Mouse (Mus musculus): ENCODE data around the gene Safb2. TPM values are rescaled to one million over a fixed set of nuclear protein-coding genes. Genes with fewer than 3 reads are reported as not detected.

The Safb2 gene
- polyA plus RNA-seq, 1 experiment, result 110 TPM

- no peak overlapping the region for H3K27ac ChIP-seq (ENCODE audit: insufficient read depth, low read depth, low read length)
- WGBS, result 20% methylated on average over 3 of the region's 3 CpGs
- no peak overlapping the region for H3K4me3 ChIP-seq (ENCODE audit: low read depth, low read length)
- TF ChIP-seq POLR2A (IDR thresholded peaks at IDR 0.05; ENCODE audit: low read depth, low read length) (no peak), CTCF (IDR thresholded peaks at IDR 0.05; ENCODE audit: extremely low read depth, insufficient read length, insufficient replicate concordance, low read depth, low read length) (peak; percentile 91; the same call in 1 of the 2 replicates)
- H3K36me3 ChIP-seq (ENCODE audit: control insufficient read depth, insufficient read depth, low read length), result peaks cover 26% of the 10 kb centered on the region
- H3K4me1 ChIP-seq (ENCODE audit: control insufficient read depth, insufficient read depth, insufficient read length, low read length), result peaks cover 11% of the 10 kb centered on the region
- H3K27me3 ChIP-seq (ENCODE audit: control insufficient read depth, insufficient read depth, low read length), result no peaks in the 10 kb centered on the region
Measured at GRCm38 (mm10) chr17:56558448-56558847, 25.9 kb downstream of the Safb2 start.

GRCm38 (mm10) chr17:56554122-56554551 lies 30.2 kb downstream of the Safb2 start, which contains the start of gene Gm20219:
Gm20219 (minus strand) TSS chr17:56554387.
- Histone ChIP-seq H3K36me3 (ENCODE audit: control insufficient read depth, insufficient read depth, low read length) (no peaks in the 10 kb centered on the region), H3K27ac (ENCODE audit: insufficient read depth, low read depth, low read length) (no peak within 1 kb of the TSS), H3K4me3 (ENCODE audit: low read depth, low read length) (peak within 1 kb of the TSS; percentile 47), H3K4me1 (ENCODE audit: control insufficient read depth, insufficient read depth, insufficient read length, low read length) (peaks cover 19% of the 10 kb centered on the region), H3K27me3 (ENCODE audit: control insufficient read depth, insufficient read depth, low read length) (no peaks in the 10 kb centered on the region)
- TF ChIP-seq CTCF (IDR thresholded peaks at IDR 0.05; ENCODE audit: extremely low read depth, insufficient read length, insufficient replicate concordance, low read depth, low read length), result no peak
- no peak for TF ChIP-seq POLR2A (IDR thresholded peaks at IDR 0.05; ENCODE audit: low read depth, low read length)
- 43% methylated on average over 20 of the region's 20 CpGs for WGBS

DNA sequence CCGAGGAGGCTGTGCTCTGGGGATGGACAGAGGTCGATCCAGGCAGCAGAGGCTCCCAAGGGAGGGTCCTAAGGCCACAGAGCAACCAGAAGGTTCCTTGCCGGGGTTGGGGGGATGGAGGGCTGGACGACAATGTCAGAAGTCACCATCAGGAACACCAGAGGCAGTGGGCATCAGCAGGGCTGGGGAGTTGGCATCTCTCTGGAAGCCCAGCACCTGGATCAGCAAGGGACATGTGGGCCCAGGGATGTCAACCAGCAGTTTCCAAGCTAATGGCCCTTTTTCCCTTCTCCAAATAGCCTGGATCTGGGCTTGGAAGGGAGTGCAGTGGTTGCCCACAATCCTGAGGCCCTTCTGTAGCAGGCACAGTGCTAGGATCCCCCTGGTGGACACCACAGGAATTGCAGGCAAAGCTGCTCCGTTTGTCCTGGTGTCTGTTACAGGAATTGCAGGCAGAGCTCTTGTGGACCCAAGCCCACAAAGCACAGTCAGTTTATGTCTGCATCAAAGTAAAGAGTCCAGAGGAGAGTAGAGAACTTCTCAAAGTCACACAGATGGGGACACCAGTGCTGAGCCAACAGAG lies 31.5 kb downstream of the Safb2 start:
- WGBS, result 59% methylated on average over 5 of the region's 5 CpGs
- Histone ChIP-seq H3K27ac (ENCODE audit: insufficient read depth, low read depth, low read length) (no peak overlapping the region), H3K4me3 (ENCODE audit: low read depth, low read length) (no peak overlapping the region), H3K27me3 (ENCODE audit: control insufficient read depth, insufficient read depth, low read length) (no peaks in the 10 kb centered on the region), H3K4me1 (ENCODE audit: control insufficient read depth, insufficient read depth, insufficient read length, low read length) (peaks cover 19% of the 10 kb centered on the region), H3K36me3 (ENCODE audit: control insufficient read depth, insufficient read depth, low read length) (no peaks in the 10 kb centered on the region)
- TF ChIP-seq CTCF (IDR thresholded peaks at IDR 0.05; ENCODE audit: extremely low read depth, insufficient read length, insufficient replicate concordance, low read depth, low read length) (peak; percentile 100), POLR2A (IDR thresholded peaks at IDR 0.05; ENCODE audit: low read depth, low read length) (peak; percentile 29; the same call in 1 of the 2 replicates)

GRCm38 (mm10) chr17:56551841-56552581 lies 32.4 kb downstream of the Safb2 start:
- Histone ChIP-seq H3K4me3 (ENCODE audit: low read depth, low read length) (no peak overlapping the region), H3K36me3 (ENCODE audit: control insufficient read depth, insufficient read depth, low read length) (no peaks in the 10 kb centered on the region), H3K27me3 (ENCODE audit: control insufficient read depth, insufficient read depth, low read length) (no peaks in the 10 kb centered on the region), H3K27ac (ENCODE audit: insufficient read depth, low read depth, low read length) (no peak overlapping the region), H3K4me1 (ENCODE audit: control insufficient read depth, insufficient read depth, insufficient read length, low read length) (peaks cover 19% of the 10 kb centered on the region)
- 88% methylated on average over 6 of the region's 6 CpGs for WGBS
- TF ChIP-seq CTCF (IDR thresholded peaks at IDR 0.05; ENCODE audit: extremely low read depth, insufficient read length, insufficient replicate concordance, low read depth, low read length) (no peak), POLR2A (IDR thresholded peaks at IDR 0.05; ENCODE audit: low read depth, low read length) (no peak)

DNA sequence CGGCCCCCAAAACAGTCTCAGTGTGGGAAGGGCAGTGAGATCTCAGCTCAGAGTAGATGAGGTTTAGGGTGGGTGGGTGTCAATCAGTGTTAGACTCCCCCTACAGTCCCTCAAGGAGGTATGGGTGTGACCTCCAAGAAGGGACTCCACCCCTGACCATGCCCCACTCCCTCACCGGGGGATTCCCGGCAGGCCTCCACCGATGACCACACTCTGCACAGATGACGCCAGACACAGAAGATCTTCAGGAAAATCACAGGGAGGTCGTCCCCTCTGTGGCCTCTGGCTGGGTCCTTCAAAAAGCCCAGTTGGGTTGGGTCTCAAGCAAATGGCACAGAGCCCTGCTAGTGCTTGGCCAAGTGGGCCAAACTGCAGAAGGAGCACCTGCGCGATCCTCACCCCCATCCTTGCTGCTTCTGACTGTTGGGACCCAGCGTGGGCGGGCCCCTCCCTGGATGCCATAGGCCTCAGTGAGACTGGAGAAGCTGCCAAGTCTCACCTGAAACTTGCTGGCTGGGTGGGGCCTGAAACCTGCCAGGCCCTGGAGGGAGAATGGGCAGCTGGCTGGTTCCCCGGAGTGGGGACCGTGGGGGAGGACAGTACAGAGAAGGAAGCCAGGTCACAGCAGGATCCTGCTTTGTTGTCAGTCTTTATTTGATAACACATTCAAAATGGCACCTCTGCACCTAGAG lies 33.5 kb downstream of the Safb2 start:
- Histone ChIP-seq H3K4me1 (ENCODE audit: control insufficient read depth, insufficient read depth, insufficient read length, low read length) (peaks cover 19% of the 10 kb centered on the region), H3K4me3 (ENCODE audit: low read depth, low read length) (no peak overlapping the region), H3K36me3 (ENCODE audit: control insufficient read depth, insufficient read depth, low read length) (no peaks in the 10 kb centered on the region), H3K27me3 (ENCODE audit: control insufficient read depth, insufficient read depth, low read length) (no peaks in the 10 kb centered on the region), H3K27ac (ENCODE audit: insufficient read depth, low read depth, low read length) (no peak overlapping the region)
- no peak for TF ChIP-seq POLR2A (IDR thresholded peaks at IDR 0.05; ENCODE audit: low read depth, low read length)
- TF ChIP-seq CTCF (IDR thresholded peaks at IDR 0.05; ENCODE audit: extremely low read depth, insufficient read length, insufficient replicate concordance, low read depth, low read length), result no peak
- WGBS, result 48% methylated on average over 12 of the region's 12 CpGs

- no peaks in the 10 kb centered on the region for H3K27me3 ChIP-seq (ENCODE audit: control insufficient read depth, insufficient read depth, low read length)
- no peaks in the 10 kb centered on the region for H3K36me3 ChIP-seq (ENCODE audit: control insufficient read depth, insufficient read depth, low read length)
- no peak overlapping the region for H3K27ac ChIP-seq (ENCODE audit: insufficient read depth, low read depth, low read length)
- no peak for TF ChIP-seq POLR2A (IDR thresholded peaks at IDR 0.05; ENCODE audit: low read depth, low read length)
- TF ChIP-seq CTCF (IDR thresholded peaks at IDR 0.05; ENCODE audit: extremely low read depth, insufficient read length, insufficient replicate concordance, low read depth, low read length), result no peak
- H3K4me1 ChIP-seq (ENCODE audit: control insufficient read depth, insufficient read depth, insufficient read length, low read length), result peaks cover 9% of the 10 kb centered on the region
- no peak overlapping the region for H3K4me3 ChIP-seq (ENCODE audit: low read depth, low read length)
- WGBS, result 87% methylated on average over 4 of the region's 4 CpGs
Measured at GRCm38 (mm10) chr17:56548605-56549105, 35.7 kb downstream of the Safb2 start.
